Mouse (Mus musculus): ENCODE data around the gene Celf2.

GRCm38 (mm10) chr2:7083489-7084090, 425.8 kb downstream of the Celf2 start:
- TF ChIP-seq POLR2A (IDR thresholded peaks at IDR 0.05; ENCODE audit: borderline replicate concordance, insufficient read depth, low read length) (no peak), CTCF (IDR thresholded peaks at IDR 0.05; ENCODE audit: borderline replicate concordance, insufficient read depth, low read depth, low read length) (no peak)

All from cerebellum, adult 2 months (tissue).